Mouse (Mus musculus): ENCODE data around the gene Eng. TPM values are rescaled to one million over a fixed set of nuclear protein-coding genes. Genes with fewer than 3 reads are reported as not detected.

Gene Eng
- polyA plus RNA-seq, 1 experiment, result 1.6 TPM

DNA sequence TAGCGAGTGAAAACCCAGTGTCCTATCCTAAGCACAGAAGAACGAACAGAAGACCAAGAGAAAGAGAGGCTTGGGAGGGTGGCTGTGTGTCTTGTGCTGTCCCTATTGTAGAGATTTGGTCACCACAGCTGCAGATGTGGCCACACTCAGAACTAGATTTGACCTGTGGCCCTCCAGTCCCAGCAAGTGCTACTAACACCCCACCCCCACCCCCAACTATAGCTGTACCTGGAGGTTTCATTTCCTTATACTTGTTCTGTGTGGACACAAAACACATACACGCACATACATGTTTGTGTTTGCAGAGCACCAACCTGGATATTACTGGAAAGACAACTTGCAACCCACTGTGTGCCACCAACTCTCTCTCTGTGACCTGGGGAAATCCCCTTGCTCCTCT, 73.7 kb downstream of the Eng start:
- Histone ChIP-seq H3K79me2 (ENCODE audit: control insufficient read depth, insufficient read depth) (no peaks in the 10 kb centered on the region), H3K4me2 (ENCODE audit: low read depth) (no peak overlapping the region), H3K4me3 (no peak overlapping the region), H3K27me3 (ENCODE audit: control insufficient read depth, insufficient read depth, insufficient read length) (no peaks in the 10 kb centered on the region), H3K36me3 (ENCODE audit: control insufficient read depth, insufficient read depth) (no peaks in the 10 kb centered on the region), H3ac (ENCODE audit: control insufficient read depth, insufficient read length) (no peak overlapping the region)
- no peak for TF ChIP-seq MAX (IDR thresholded peaks at IDR 0.05; ENCODE audit: low read depth)
- TF ChIP-seq TCF12 (IDR thresholded peaks at IDR 0.05; ENCODE audit: insufficient read depth, poor library complexity, severe bottlenecking), result no peak
- TF ChIP-seq CEBPB (IDR thresholded peaks at IDR 0.05; ENCODE audit: insufficient read depth, poor library complexity, severe bottlenecking), result no peak
- no peak for TF ChIP-seq SRF (IDR thresholded peaks at IDR 0.05; ENCODE audit: control insufficient read depth, insufficient read length, low read depth)
- TF ChIP-seq MYOG (IDR thresholded peaks at IDR 0.05; ENCODE audit: control insufficient read depth in 1 of 3, insufficient read depth in 1 of 3, insufficient read length in 2 of 3, low read depth in 2 of 3), result no peak
- no peak for TF ChIP-seq MYOD1 (IDR thresholded peaks at IDR 0.05; ENCODE audit: control insufficient read depth in 1 of 3, insufficient read length in 2 of 3, low read depth in 2 of 3)
- TF ChIP-seq E2F4 (IDR thresholded peaks at IDR 0.05; ENCODE audit: insufficient read depth), result no peak
- no peak for TF ChIP-seq REST (IDR thresholded peaks at IDR 0.05; ENCODE audit: insufficient read depth, insufficient read length)
- no peak for TF ChIP-seq USF1 (IDR thresholded peaks at IDR 0.05; ENCODE audit: low read depth)

DNA sequence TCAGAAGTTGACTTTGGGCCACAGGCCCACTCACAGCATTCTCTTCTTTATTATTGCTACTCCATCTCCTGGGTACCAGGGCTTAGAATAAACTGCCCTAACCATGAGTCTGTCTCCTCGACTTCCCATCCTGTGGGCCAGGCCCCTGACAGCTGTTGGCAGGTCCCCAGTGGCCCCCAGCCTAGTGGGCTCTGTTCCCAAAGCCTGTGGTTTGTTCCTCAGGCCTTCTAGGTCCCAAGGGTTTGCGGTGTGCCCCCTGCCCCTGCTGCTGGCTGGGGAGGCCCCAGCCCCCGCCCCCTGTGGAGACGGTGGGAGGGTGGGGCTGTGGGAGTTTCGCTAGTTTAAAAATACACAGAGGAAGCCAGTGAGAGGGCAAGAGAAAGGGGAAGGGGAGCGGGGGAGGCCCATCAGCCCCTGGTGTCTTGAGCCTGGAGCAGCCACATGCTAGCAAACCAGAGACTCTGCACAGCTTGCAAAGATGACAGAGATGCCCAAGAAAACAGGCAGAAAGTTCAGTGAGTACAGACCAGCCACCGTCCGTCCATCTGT, 74.4 kb downstream of the Eng start, which contains the start of gene Sh2d3c:
TSS of gene Sh2d3c (plus strand) at position 375 of the 549 bp plus-strand sequence.
- Histone ChIP-seq H3K27me3 (ENCODE audit: control insufficient read depth, insufficient read depth, insufficient read length) (no peaks in the 10 kb centered on the region), H3ac (ENCODE audit: control insufficient read depth, insufficient read length) (no peak within 1 kb of the TSS), H3K36me3 (ENCODE audit: control insufficient read depth, insufficient read depth) (no peaks in the 10 kb centered on the region), H3K4me3 (no peak within 1 kb of the TSS), H3K79me2 (ENCODE audit: control insufficient read depth, insufficient read depth) (no peaks in the 10 kb centered on the region), H3K4me2 (ENCODE audit: low read depth) (peak within 1 kb of the TSS; percentile 62)
- TF ChIP-seq POLR2A (IDR thresholded peaks at IDR 0.05; ENCODE audit: insufficient read length, low read depth) (no peak), MAX (IDR thresholded peaks at IDR 0.05; ENCODE audit: low read depth) (no peak), USF1 (IDR thresholded peaks at IDR 0.05; ENCODE audit: low read depth) (no peak), MYOD1 (IDR thresholded peaks at IDR 0.05; ENCODE audit: control insufficient read depth in 1 of 3, insufficient read length in 2 of 3, low read depth in 2 of 3) (peak in 2 of 3 experiments; percentile 77 to 83), TCF12 (IDR thresholded peaks at IDR 0.05; ENCODE audit: insufficient read depth, poor library complexity, severe bottlenecking) (no peak), CEBPB (IDR thresholded peaks at IDR 0.05; ENCODE audit: insufficient read depth, poor library complexity, severe bottlenecking) (no peak), E2F4 (IDR thresholded peaks at IDR 0.05; ENCODE audit: insufficient read depth) (no peak), SRF (IDR thresholded peaks at IDR 0.05; ENCODE audit: control insufficient read depth, insufficient read length, low read depth) (no peak), POLR2AphosphoS2 (IDR thresholded peaks at IDR 0.05; ENCODE audit: insufficient read length, low read depth) (no peak), REST (IDR thresholded peaks at IDR 0.05; ENCODE audit: insufficient read depth, insufficient read length) (no peak), TCF3 (IDR thresholded peaks at IDR 0.05; ENCODE audit: insufficient read length, low read depth) (no peak), MYOG (IDR thresholded peaks at IDR 0.05; ENCODE audit: control insufficient read depth in 1 of 3, insufficient read depth in 1 of 3, insufficient read length in 2 of 3, low read depth in 2 of 3) (peak in 2 of 3 experiments; percentile 67 to 87)

DNA sequence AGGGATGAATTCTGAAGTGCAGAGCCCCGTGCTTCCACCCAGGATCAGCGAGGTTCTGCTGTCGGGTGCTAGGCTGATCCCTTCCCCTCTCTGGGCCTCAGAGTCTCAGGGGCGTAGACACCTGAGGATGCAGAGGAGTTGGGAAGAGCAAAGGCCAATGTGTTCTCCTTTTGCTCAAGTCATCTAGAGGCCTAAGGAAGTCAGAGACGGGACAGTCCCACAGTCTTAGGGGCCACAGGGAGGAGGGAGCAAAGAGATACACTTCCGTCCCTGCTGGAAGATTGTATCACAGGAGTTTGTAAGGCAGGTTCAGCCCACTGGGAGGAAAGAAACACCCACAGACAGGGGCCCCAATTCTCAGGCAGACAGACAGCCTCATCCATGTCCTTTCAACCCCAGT, 75.7 kb downstream of the Eng start:
- TF ChIP-seq POLR2AphosphoS2 (IDR thresholded peaks at IDR 0.05; ENCODE audit: insufficient read length, low read depth), result no peak
- TF ChIP-seq MAX (IDR thresholded peaks at IDR 0.05; ENCODE audit: low read depth), result no peak
- no peak for TF ChIP-seq SRF (IDR thresholded peaks at IDR 0.05; ENCODE audit: control insufficient read depth, insufficient read length, low read depth)
- no peak for TF ChIP-seq E2F4 (IDR thresholded peaks at IDR 0.05; ENCODE audit: insufficient read depth)
- no peak for TF ChIP-seq TCF12 (IDR thresholded peaks at IDR 0.05; ENCODE audit: insufficient read depth, poor library complexity, severe bottlenecking)
- TF ChIP-seq MYOD1 (IDR thresholded peaks at IDR 0.05; ENCODE audit: control insufficient read depth in 1 of 3, insufficient read length in 2 of 3, low read depth in 2 of 3), result no peak
- H3ac ChIP-seq (ENCODE audit: control insufficient read depth, insufficient read length), result no peak overlapping the region
- H3K4me2 ChIP-seq (ENCODE audit: low read depth), result no peak overlapping the region
- no peaks in the 10 kb centered on the region for H3K36me3 ChIP-seq (ENCODE audit: control insufficient read depth, insufficient read depth)
- H3K4me3 ChIP-seq, result no peak overlapping the region
- no peaks in the 10 kb centered on the region for H3K27me3 ChIP-seq (ENCODE audit: control insufficient read depth, insufficient read depth, insufficient read length)
- no peaks in the 10 kb centered on the region for H3K79me2 ChIP-seq (ENCODE audit: control insufficient read depth, insufficient read depth)

DNA sequence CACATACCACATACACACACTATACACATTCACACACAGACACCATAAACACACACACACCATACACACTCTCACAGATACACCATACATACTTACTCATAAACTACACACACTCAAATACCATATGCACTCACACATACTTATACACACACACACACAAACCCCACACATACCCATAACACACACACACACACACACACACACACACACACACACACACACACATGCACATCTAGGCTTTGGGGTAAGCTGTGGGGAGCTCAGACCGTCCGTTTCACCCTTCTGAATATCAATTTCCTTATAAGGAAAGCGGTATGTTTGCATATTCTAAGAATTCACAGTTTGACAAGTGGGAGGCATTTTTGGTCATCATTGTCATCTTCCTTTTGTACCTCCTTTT, 76.2 kb downstream of the Eng start:
- Histone ChIP-seq H3ac (ENCODE audit: control insufficient read depth, insufficient read length) (no peak overlapping the region), H3K36me3 (ENCODE audit: control insufficient read depth, insufficient read depth) (no peaks in the 10 kb centered on the region), H3K4me3 (no peak overlapping the region), H3K27me3 (ENCODE audit: control insufficient read depth, insufficient read depth, insufficient read length) (no peaks in the 10 kb centered on the region), H3K4me2 (ENCODE audit: low read depth) (no peak overlapping the region), H3K79me2 (ENCODE audit: control insufficient read depth, insufficient read depth) (no peaks in the 10 kb centered on the region)
- no peak for TF ChIP-seq REST (IDR thresholded peaks at IDR 0.05; ENCODE audit: insufficient read depth, insufficient read length)
- TF ChIP-seq POLR2A (IDR thresholded peaks at IDR 0.05; ENCODE audit: insufficient read length, low read depth), result no peak
- no peak for TF ChIP-seq TCF12 (IDR thresholded peaks at IDR 0.05; ENCODE audit: insufficient read depth, poor library complexity, severe bottlenecking)
- TF ChIP-seq MAX (IDR thresholded peaks at IDR 0.05; ENCODE audit: low read depth), result no peak
- no peak for TF ChIP-seq E2F4 (IDR thresholded peaks at IDR 0.05; ENCODE audit: insufficient read depth)
- no peak for TF ChIP-seq USF1 (IDR thresholded peaks at IDR 0.05; ENCODE audit: low read depth)
- no peak for TF ChIP-seq POLR2AphosphoS2 (IDR thresholded peaks at IDR 0.05; ENCODE audit: insufficient read length, low read depth)

DNA sequence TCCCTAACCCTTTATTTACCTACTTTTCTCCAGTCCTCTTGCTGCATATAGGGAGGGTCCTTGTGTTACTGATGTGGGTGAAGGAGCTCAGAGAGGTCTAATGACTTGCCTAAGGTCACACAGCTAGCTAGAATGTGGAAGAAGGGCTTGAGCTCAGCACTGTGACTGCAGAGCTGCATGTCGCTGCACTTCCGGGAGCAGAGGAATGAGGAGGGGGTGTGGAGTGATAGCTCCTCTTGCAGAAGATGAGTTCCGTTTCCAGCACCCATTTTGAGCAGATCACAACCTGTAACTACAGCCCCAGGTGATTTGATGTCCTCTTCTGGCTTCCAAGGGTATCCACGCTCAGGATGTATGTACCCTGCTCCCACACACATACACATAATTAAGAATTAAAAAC, 77.8 kb downstream of the Eng start:
- H3K79me2 ChIP-seq (ENCODE audit: control insufficient read depth, insufficient read depth), result no peaks in the 10 kb centered on the region
- no peaks in the 10 kb centered on the region for H3K27me3 ChIP-seq (ENCODE audit: control insufficient read depth, insufficient read depth, insufficient read length)
- H3K4me3 ChIP-seq, result no peak overlapping the region
- TF ChIP-seq MAX (IDR thresholded peaks at IDR 0.05; ENCODE audit: low read depth) (no peak), REST (IDR thresholded peaks at IDR 0.05; ENCODE audit: insufficient read depth, insufficient read length) (no peak), TCF12 (IDR thresholded peaks at IDR 0.05; ENCODE audit: insufficient read depth, poor library complexity, severe bottlenecking) (no peak), MYOD1 (IDR thresholded peaks at IDR 0.05; ENCODE audit: control insufficient read depth in 1 of 3, insufficient read length in 2 of 3, low read depth in 2 of 3) (no peak), POLR2A (IDR thresholded peaks at IDR 0.05; ENCODE audit: insufficient read length, low read depth) (no peak), E2F4 (IDR thresholded peaks at IDR 0.05; ENCODE audit: insufficient read depth) (no peak), POLR2AphosphoS2 (IDR thresholded peaks at IDR 0.05; ENCODE audit: insufficient read length, low read depth) (no peak), CEBPB (IDR thresholded peaks at IDR 0.05; ENCODE audit: insufficient read depth, poor library complexity, severe bottlenecking) (no peak), TCF3 (IDR thresholded peaks at IDR 0.05; ENCODE audit: insufficient read length, low read depth) (no peak)
- no peak overlapping the region for H3ac ChIP-seq (ENCODE audit: control insufficient read depth, insufficient read length)
- H3K36me3 ChIP-seq (ENCODE audit: control insufficient read depth, insufficient read depth), result no peaks in the 10 kb centered on the region
- no peak overlapping the region for H3K4me2 ChIP-seq (ENCODE audit: low read depth)
